Mouse (Mus musculus): ENCODE results near the gene Gnb1. TPM values are rescaled to one million over a fixed set of nuclear protein-coding genes. Genes with fewer than 3 reads are reported as not detected.
"Not testable (repeated sequence)": the region's sequence is repeated elsewhere in the genome, so short reads cannot be mapped to it uniquely, and the experiment has no call there.

Gene Gnb1
- polyA plus RNA-seq, 1 experiment = 325 TPM

GRCm38 (mm10) chr4:155470997-155471396 lies 20.2 kb upstream of the Gnb1 start:
- Histone ChIP-seq H3K27me3 (ENCODE audit: control insufficient read depth, insufficient read depth, low read length) (no peaks in the 10 kb centered on the region), H3K4me3 (ENCODE audit: extremely low read depth, insufficient read depth, insufficient read length) (no peak overlapping the region), H3K36me3 (ENCODE audit: control insufficient read depth, insufficient read depth, low read length) (no peaks in the 10 kb centered on the region), H3K4me1 (ENCODE audit: control insufficient read depth, insufficient read depth, insufficient read length) (peaks cover 4% of the 10 kb centered on the region), H3K27ac (ENCODE audit: insufficient read depth, low read length) (no peak overlapping the region)
- WGBS = 90% methylated on average over 7 of the region's 7 CpGs
- TF ChIP-seq CTCF (IDR thresholded peaks at IDR 0.05; ENCODE audit: extremely low read depth, insufficient read depth, insufficient read length, insufficient replicate concordance) (no peak), POLR2A (IDR thresholded peaks at IDR 0.05; ENCODE audit: low read depth, low read length) (no peak)
- DNase-seq (ENCODE audit: low read depth in 1 of 2, low spot score in 2 of 2) = no peak

GRCm38 (mm10) chr4:155471406-155471805 lies 19.8 kb upstream of the Gnb1 start:
- H3K36me3 ChIP-seq (ENCODE audit: control insufficient read depth, insufficient read depth, low read length) = no peaks in the 10 kb centered on the region
- no peak overlapping the region for H3K4me3 ChIP-seq (ENCODE audit: extremely low read depth, insufficient read depth, insufficient read length)
- TF ChIP-seq POLR2A (IDR thresholded peaks at IDR 0.05; ENCODE audit: low read depth, low read length) = no peak
- TF ChIP-seq CTCF (IDR thresholded peaks at IDR 0.05; ENCODE audit: extremely low read depth, insufficient read depth, insufficient read length, insufficient replicate concordance) = no peak
- H3K4me1 ChIP-seq (ENCODE audit: control insufficient read depth, insufficient read depth, insufficient read length) = peaks cover 4% of the 10 kb centered on the region
- no peaks in the 10 kb centered on the region for H3K27me3 ChIP-seq (ENCODE audit: control insufficient read depth, insufficient read depth, low read length)
- no peak overlapping the region for H3K27ac ChIP-seq (ENCODE audit: insufficient read depth, low read length)
- WGBS = 88% methylated on average over 7 of the region's 7 CpGs
- DNase-seq (ENCODE audit: low read depth in 1 of 2, low spot score in 2 of 2) = no peak

- H3K27me3 ChIP-seq (ENCODE audit: control insufficient read depth, insufficient read depth, low read length) = no peaks in the 10 kb centered on the region
- WGBS = 72% methylated on average over 3 of the region's 3 CpGs
These were observed 18.4 kb upstream of the Gnb1 start for GRCm38 (mm10) chr4:155472716-155473290.

GRCm38 (mm10) chr4:155473319-155473718 lies 17.8 kb upstream of the Gnb1 start:
- no peak for TF ChIP-seq CTCF (IDR thresholded peaks at IDR 0.05; ENCODE audit: extremely low read depth, insufficient read depth, insufficient read length, insufficient replicate concordance)
- no peak for TF ChIP-seq POLR2A (IDR thresholded peaks at IDR 0.05; ENCODE audit: low read depth, low read length)
- H3K4me1 ChIP-seq (ENCODE audit: control insufficient read depth, insufficient read depth, insufficient read length) = peaks cover 4% of the 10 kb centered on the region
- WGBS = 66% methylated on average over 5 of the region's 5 CpGs
- no peaks in the 10 kb centered on the region for H3K36me3 ChIP-seq (ENCODE audit: control insufficient read depth, insufficient read depth, low read length)
- H3K27me3 ChIP-seq (ENCODE audit: control insufficient read depth, insufficient read depth, low read length) = no peaks in the 10 kb centered on the region
- H3K27ac ChIP-seq (ENCODE audit: insufficient read depth, low read length) = no peak overlapping the region
- no peak for DNase-seq (ENCODE audit: low read depth in 1 of 2, low spot score in 2 of 2)
- H3K4me3 ChIP-seq (ENCODE audit: extremely low read depth, insufficient read depth, insufficient read length) = no peak overlapping the region

More at GRCm38 (mm10) chr4:155472716-155473290, 18.4 kb upstream of the Gnb1 start:
- Histone ChIP-seq H3K4me1 (ENCODE audit: control insufficient read depth, insufficient read depth, insufficient read length) (peaks cover 4% of the 10 kb centered on the region), H3K4me3 (ENCODE audit: extremely low read depth, insufficient read depth, insufficient read length) (no peak overlapping the region), H3K27ac (ENCODE audit: insufficient read depth, low read length) (no peak overlapping the region), H3K36me3 (ENCODE audit: control insufficient read depth, insufficient read depth, low read length) (no peaks in the 10 kb centered on the region)
- DNase-seq (ENCODE audit: low read depth in 1 of 2, low spot score in 2 of 2) = no peak
- TF ChIP-seq POLR2A (IDR thresholded peaks at IDR 0.05; ENCODE audit: low read depth, low read length) = no peak

GRCm38 (mm10) chr4:155473796-155474195 lies 17.4 kb upstream of the Gnb1 start:
- not testable (repeated sequence) for DNase-seq (ENCODE audit: low read depth in 1 of 2, low spot score in 2 of 2); H3K36me3 ChIP-seq (ENCODE audit: control insufficient read depth, insufficient read depth, low read length); H3K4me3 ChIP-seq (ENCODE audit: extremely low read depth, insufficient read depth, insufficient read length); H3K27ac ChIP-seq (ENCODE audit: insufficient read depth, low read length); H3K27me3 ChIP-seq (ENCODE audit: control insufficient read depth, insufficient read depth, low read length); H3K4me1 ChIP-seq (ENCODE audit: control insufficient read depth, insufficient read depth, insufficient read length)
- 61% methylated on average over 2 of the region's 2 CpGs for WGBS

GRCm38 (mm10) chr4:155481381-155482124 lies 9.6 kb upstream of the Gnb1 start:
- Histone ChIP-seq H3K27ac (ENCODE audit: insufficient read depth, low read length) (no peak overlapping the region), H3K36me3 (ENCODE audit: control insufficient read depth, insufficient read depth, low read length) (no peaks in the 10 kb centered on the region), H3K4me1 (ENCODE audit: control insufficient read depth, insufficient read depth, insufficient read length) (no peaks in the 10 kb centered on the region), H3K27me3 (ENCODE audit: control insufficient read depth, insufficient read depth, low read length) (no peaks in the 10 kb centered on the region), H3K4me3 (ENCODE audit: extremely low read depth, insufficient read depth, insufficient read length) (no peak overlapping the region)
- TF ChIP-seq CTCF (IDR thresholded peaks at IDR 0.05; ENCODE audit: extremely low read depth, insufficient read depth, insufficient read length, insufficient replicate concordance) = peak; percentile 98
- TF ChIP-seq POLR2A (IDR thresholded peaks at IDR 0.05; ENCODE audit: low read depth, low read length) = no peak
- peak; percentile 58 to 70 for DNase-seq (ENCODE audit: low read depth in 1 of 2, low spot score in 2 of 2)
- WGBS = 21% methylated on average over 28 of the region's 28 CpGs

- Histone ChIP-seq H3K27ac (ENCODE audit: insufficient read depth, low read length) (no peak overlapping the region), H3K4me1 (ENCODE audit: control insufficient read depth, insufficient read depth, insufficient read length) (peaks cover 2% of the 10 kb centered on the region; the same call in 1 of the 2 replicates), H3K36me3 (ENCODE audit: control insufficient read depth, insufficient read depth, low read length) (no peaks in the 10 kb centered on the region), H3K4me3 (ENCODE audit: extremely low read depth, insufficient read depth, insufficient read length) (no peak overlapping the region), H3K27me3 (ENCODE audit: control insufficient read depth, insufficient read depth, low read length) (no peaks in the 10 kb centered on the region)
- 91% methylated on average over 6 of the region's 6 CpGs for WGBS
- no peak for TF ChIP-seq POLR2A (IDR thresholded peaks at IDR 0.05; ENCODE audit: low read depth, low read length)
- TF ChIP-seq CTCF (IDR thresholded peaks at IDR 0.05; ENCODE audit: extremely low read depth, insufficient read depth, insufficient read length, insufficient replicate concordance) = no peak
- no peak for DNase-seq (ENCODE audit: low read depth in 1 of 2, low spot score in 2 of 2)
These were observed 9.1 kb upstream of the Gnb1 start for GRCm38 (mm10) chr4:155482125-155482480.

All from spleen, adult 2 months (tissue).